Mouse (Mus musculus) ES-E14 (cell line): ENCODE results near the gene Pgd.

Experiments used
- CHD2 ChIP-seq: IDR thresholded peaks from 2 replicates; pipeline ENCODE4 v1.6.1; 2014; ENCODE audit warnings: mild to moderate bottlenecking, low read depth, low read length, inconsistent platforms
- HCFC1 ChIP-seq: IDR thresholded peaks from 2 replicates; pipeline ENCODE4 v1.6.1; 2012; ENCODE audit warnings: low read length, inconsistent platforms, borderline replicate concordance; ENCODE audit not compliant: insufficient read depth
- ZNF384 ChIP-seq: IDR thresholded peaks from 2 replicates; pipeline ENCODE4 v1.6.1; 2012; ENCODE audit warnings: low read depth, low read length, inconsistent platforms

GRCm38 (mm10) chr4:149172666-149173065, 6.1 kb upstream of the Pgd start:
- no peak for TF ChIP-seq CHD2
- no peak for TF ChIP-seq ZNF384
- no peak for TF ChIP-seq HCFC1
